Mouse (Mus musculus): ENCODE results near the gene Cd2.

DNA sequence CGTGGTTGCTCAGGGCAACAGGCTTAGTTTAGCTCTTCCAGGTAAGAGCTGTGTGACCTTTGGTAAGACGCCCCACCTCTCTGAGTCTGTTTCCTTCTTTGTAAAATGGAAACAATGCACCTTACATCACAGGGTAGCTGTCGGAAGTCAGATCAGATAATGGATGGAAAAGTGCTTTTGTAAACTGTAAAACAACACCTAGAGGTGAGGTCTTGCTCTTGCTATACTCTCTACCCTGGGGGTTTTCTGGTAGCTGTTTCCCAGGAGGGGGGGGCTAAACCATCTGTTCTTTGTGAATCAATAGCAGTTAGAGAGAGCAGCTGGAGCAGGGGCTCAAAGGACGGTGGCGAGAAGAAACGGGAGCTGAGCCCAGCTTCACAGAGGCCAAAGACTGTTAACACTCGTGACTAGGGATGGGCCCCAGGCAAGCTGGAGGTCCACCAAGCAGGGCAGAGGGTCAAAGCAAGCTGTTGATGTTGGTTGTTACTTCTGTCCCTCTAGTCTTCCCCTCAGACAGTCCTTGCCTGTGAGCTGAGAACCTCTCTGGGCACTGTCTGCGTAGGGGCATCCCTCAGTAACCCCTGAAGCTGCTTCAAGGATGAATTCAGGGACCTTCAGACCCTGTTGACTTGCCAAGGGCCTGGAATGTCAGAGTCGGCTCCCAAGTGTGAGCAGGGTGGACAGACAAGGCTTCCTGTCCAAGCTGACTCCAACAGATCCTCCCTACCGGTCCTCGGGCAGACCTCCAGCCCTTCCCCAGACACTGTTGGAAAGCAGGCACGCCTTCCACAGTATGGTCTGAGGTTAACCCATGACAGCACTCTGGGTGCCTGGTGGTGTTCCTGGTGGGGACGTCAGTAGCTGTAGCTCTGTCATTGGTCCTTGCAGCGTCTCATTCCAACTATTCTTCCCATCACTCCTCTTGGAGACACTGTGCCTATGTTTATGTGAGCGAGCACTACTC, 7.1 kb downstream of the Cd2 start:
- TF ChIP-seq POLR2A (IDR thresholded peaks at IDR 0.05; ENCODE audit: low read depth, low read length) = no peak
- TF ChIP-seq CTCF (conservative IDR thresholded peaks at IDR 0.05; ENCODE audit: insufficient read depth, insufficient read length, low read depth, low read length) = no peak
